12 mouse cellular contexts compared by ENCODE assay signal in the genomic region with DNA sequence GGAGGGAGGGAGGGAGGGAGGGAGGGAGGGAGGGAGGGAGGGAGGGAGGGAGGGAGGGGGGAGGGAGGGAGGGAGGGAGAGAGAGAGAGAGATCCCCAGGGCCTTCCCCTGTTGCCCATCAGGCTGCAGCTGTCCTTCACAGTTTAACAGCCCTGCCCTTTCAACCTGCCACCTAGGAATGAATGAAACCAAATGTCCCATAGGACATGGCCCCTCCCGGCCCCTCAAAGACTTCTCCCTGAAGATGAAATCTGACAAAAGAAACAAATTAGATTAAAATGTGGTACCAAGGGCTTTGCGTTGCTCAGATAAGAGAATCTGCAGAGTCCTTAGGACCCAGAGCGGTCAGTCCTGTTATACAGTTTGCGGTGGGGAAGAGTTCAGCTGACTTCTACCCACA.
A peak's percentile ranks its signal among the peaks of the same experiment; 100 is the strongest.
DNase-seq lines count a peak whose midpoint lies in the region; ATAC-seq lines count a peak whose summit lies in the region.
"Had no signal": no experiment of that assay in that cellular context is flagged by ENCODE, and none has a peak within 500 bp of the region (broad histone marks: within the 10 kb centered on the region; RNA-seq: fewer than 3 reads in every experiment).

No protein-coding gene starts in this region.

- H3K4me1 ChIP-seq in heart, embryonic 13.5 days, result no peaks in the 10 kb centered on the region
- H3K4me1 ChIP-seq in neural tube, embryonic 15.5 days, result peaks cover 25% of the 10 kb centered on the region
- H3K4me1 ChIP-seq in midbrain, embryonic 14.5 days (ENCODE audit: control insufficient read depth, insufficient read depth, low read length), result peaks cover 18% of the 10 kb centered on the region
- H3K4me1 ChIP-seq: heart, embryonic 12.5 days had no signal

- no peaks in the 10 kb centered on the region for H3K9me3 ChIP-seq in heart, embryonic 13.5 days
- no peaks in the 10 kb centered on the region for H3K9me3 ChIP-seq in neural tube, embryonic 15.5 days (replicated peaks)
- H3K9me3 ChIP-seq in midbrain, embryonic 14.5 days (ENCODE audit: control insufficient read depth, low read length), result no peaks in the 10 kb centered on the region
- H3K9me3 ChIP-seq: embryonic facial prominence, embryonic 13.5 days; heart, embryonic 12.5 days had no signal

- no peak overlapping the region for H3K27ac ChIP-seq in heart, embryonic 13.5 days (replicated peaks)
- no peak overlapping the region for H3K27ac ChIP-seq in neural tube, embryonic 15.5 days (replicated peaks)
- no peak overlapping the region for H3K27ac ChIP-seq in midbrain, embryonic 14.5 days (replicated peaks; ENCODE audit: low read depth, low read length)
- H3K27ac ChIP-seq: embryonic facial prominence, embryonic 13.5 days had no signal

- 55% methylated on average over 4 of the region's 4 CpGs for WGBS in heart, embryonic 13.5 days
- WGBS in neural tube, embryonic 15.5 days, result 44% methylated on average over 4 of the region's 4 CpGs
- WGBS in midbrain, embryonic 14.5 days, result 42% methylated on average over 4 of the region's 4 CpGs

- peak; percentile 16 for DNase-seq in cerebellum, adult 11-12 months
- DNase-seq in heart, postnatal 14 days, result no peak
- peak; percentile 23 for DNase-seq in neural tube, embryonic 10.5 days (ENCODE audit: extremely low spot score, low spot score)
- DNase-seq in midbrain, embryonic 14.5 days, result peak; percentile 13
- no peak for DNase-seq in lung, adult 18-20 months

- no peak overlapping the region for H3K4me3 ChIP-seq in heart, embryonic 13.5 days
- no peak overlapping the region for H3K4me3 ChIP-seq in neural tube, embryonic 15.5 days (replicated peaks)
- no peak overlapping the region for H3K4me3 ChIP-seq in midbrain, embryonic 14.5 days (replicated peaks; ENCODE audit: low read depth, low read length)
- H3K4me3 ChIP-seq: heart, embryonic 12.5 days had no signal

- intact Hi-C loops in heart, postnatal 14 days (cut with DNase I), result loop anchor here (2.0 to 5.0 kb wide), 5 partner anchors 139 to 684 kb away; no protein-coding TSS in a partner anchor

- peaks cover 18% of the 10 kb centered on the region for H3K27me3 ChIP-seq in heart, embryonic 13.5 days (replicated peaks)
- no peaks in the 10 kb centered on the region for H3K27me3 ChIP-seq in neural tube, embryonic 15.5 days (replicated peaks)
- H3K27me3 ChIP-seq in midbrain, embryonic 14.5 days (ENCODE audit: control insufficient read depth, insufficient read depth, low read length), result no peaks in the 10 kb centered on the region

- H3K9ac ChIP-seq in heart, embryonic 13.5 days, result no peak overlapping the region
- H3K9ac ChIP-seq in neural tube, embryonic 15.5 days (replicated peaks), result no peak overlapping the region
- no peak overlapping the region for H3K9ac ChIP-seq in midbrain, embryonic 14.5 days (replicated peaks; ENCODE audit: low read length)
- H3K9ac ChIP-seq: heart, embryonic 12.5 days had no signal

- H3K36me3 ChIP-seq in heart, embryonic 13.5 days, result no peaks in the 10 kb centered on the region
- no peaks in the 10 kb centered on the region for H3K36me3 ChIP-seq in neural tube, embryonic 15.5 days
- H3K36me3 ChIP-seq in midbrain, embryonic 14.5 days (ENCODE audit: control insufficient read depth, insufficient read depth, low read length), result no peaks in the 10 kb centered on the region
- H3K36me3 ChIP-seq: embryonic facial prominence, embryonic 13.5 days; heart, embryonic 12.5 days had no signal

- ATAC-seq in cerebellum, adult (ENCODE audit: insufficient number of reproducible peaks, low FRiP score, low TSS enrichment), result no peak
- ATAC-seq in heart, embryonic 13.5 days (ENCODE audit: extremely low read depth, insufficient number of reproducible peaks, low FRiP score, low TSS enrichment), result no peak
- no peak for ATAC-seq in neural tube, embryonic 15.5 days (ENCODE audit: low FRiP score)
- no peak for ATAC-seq in midbrain, embryonic 14.5 days (ENCODE audit: low FRiP score, low TSS enrichment)
- ATAC-seq: activated CD4-positive, CD25-positive, alpha-beta regulatory T cell, adult 4 months; CD4-positive, CD25-positive, alpha-beta regulatory T cell, adult 4 months had no signal

- peak overlapping the region; percentile 48; the same call in 1 of the 2 replicates for H3K4me2 ChIP-seq in heart, embryonic 13.5 days
- no peak overlapping the region for H3K4me2 ChIP-seq in neural tube, embryonic 15.5 days
- no peak overlapping the region for H3K4me2 ChIP-seq in midbrain, embryonic 14.5 days (ENCODE audit: low read length)

Comparison
In these comparisons a context has a peak if more than half of its experiments do, and no peak if none do; other contexts are left out.
1. DNase-seq: peak in cerebellum, adult 11-12 months (single experiment), neural tube, embryonic 10.5 days (single experiment) and midbrain, embryonic 14.5 days (single experiment); none in heart, postnatal 14 days (0 of 2) and lung, adult 18-20 months (0 of 2).